Mouse (Mus musculus): Measurements from ENCODE around the gene Ltb. TPM values are rescaled to one million over a fixed set of nuclear protein-coding genes. Genes with fewer than 3 reads are reported as not detected.

Gene Ltb
- total and polyA plus RNA-seq, 3 experiments: 1.1 to 1.5 TPM; not detected in 1

DNA sequence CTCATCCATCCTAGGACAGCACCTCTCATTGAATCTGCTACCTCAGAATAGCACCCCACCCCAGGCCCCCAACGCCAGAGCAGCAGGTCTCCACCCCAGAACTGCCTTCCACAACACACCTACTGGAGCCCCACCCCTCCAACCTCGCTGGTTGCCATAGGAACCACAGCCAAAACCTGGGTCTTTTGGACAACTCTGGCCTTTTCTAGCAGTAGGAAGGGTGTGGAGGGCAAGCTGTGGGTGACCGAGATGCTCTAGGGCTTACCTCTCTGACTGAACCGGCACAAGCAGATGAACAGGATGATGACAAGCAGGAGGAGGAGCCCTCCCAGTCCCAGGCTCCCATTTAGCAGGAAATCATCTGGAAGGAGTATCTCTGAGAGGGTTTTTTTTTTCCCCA is 7.6 kb upstream of the Ltb start:
- no peaks in the 10 kb centered on the region for H3K9me3 ChIP-seq (replicated peaks; ENCODE audit: insufficient read depth, low read length)
- peaks cover 0 to 37% of the 10 kb centered on the region in 2 experiments; a peak in 2 of 4 replicates for H3K36me3 ChIP-seq (ENCODE audit: control insufficient read depth in 1 of 2, insufficient read depth in 2 of 2, low read length in 2 of 2)
- H3K27ac ChIP-seq (ENCODE audit: control insufficient read depth, low read depth, low read length): peak overlapping the region; percentile 81
- H3K27me3 ChIP-seq (ENCODE audit: control insufficient read depth in 1 of 2, insufficient read depth in 2 of 2, low read length in 2 of 2): no peaks in the 10 kb centered on the region
- no peak for TF ChIP-seq GATA1 (IDR thresholded peaks at IDR 0.05; ENCODE audit: low read depth, low read length)
- no peak for TF ChIP-seq MYB (IDR thresholded peaks at IDR 0.05; ENCODE audit: low read depth, low read length)
- TF ChIP-seq E2F4 (IDR thresholded peaks at IDR 0.05; ENCODE audit: borderline replicate concordance, low read depth, low read length): no peak
- 0 out of 2 replicates have a peak, but pooled peaks have one; percentile 21 for TF ChIP-seq MAZ (IDR thresholded peaks at IDR 0.05; ENCODE audit: low read depth, low read length)
- no peak for TF ChIP-seq SIN3A (IDR thresholded peaks at IDR 0.05; ENCODE audit: low read length)
- TF ChIP-seq NELFE (IDR thresholded peaks at IDR 0.05; ENCODE audit: low read depth, low read length): 0 out of 2 replicates have a peak, but pooled peaks have one; percentile 20
- peak; percentile 64 for TF ChIP-seq ZNF384 (IDR thresholded peaks at IDR 0.05; ENCODE audit: low read depth, low read length)
- 0 out of 2 replicates have a peak, but pooled peaks have one; percentile 51 for TF ChIP-seq CHD1 (IDR thresholded peaks at IDR 0.05; ENCODE audit: low read depth, low read length)
- TF ChIP-seq MEF2A (IDR thresholded peaks at IDR 0.05; ENCODE audit: extremely low read depth, insufficient replicate concordance, low read depth, low read length, poor library complexity, severe bottlenecking): no peak
- TF ChIP-seq MXI1 (IDR thresholded peaks at IDR 0.05; ENCODE audit: low read depth, low read length): no peak
- no peak for TF ChIP-seq USF2 (IDR thresholded peaks at IDR 0.05; ENCODE audit: borderline replicate concordance in 1 of 2, insufficient read depth in 1 of 2, low read depth in 1 of 2, low read length in 2 of 2)
- no peak for TF ChIP-seq ZMIZ1 (IDR thresholded peaks at IDR 0.05; ENCODE audit: low read depth, low read length)
- H3K4me3 ChIP-seq (ENCODE audit: control insufficient read depth in 1 of 2, insufficient read depth in 1 of 2, low read depth in 2 of 2, low read length in 2 of 2): peak overlapping the region; percentile 57 to 65
- H3K79me2 ChIP-seq (ENCODE audit: control insufficient read depth, insufficient read depth, low read length, poor library complexity): no peaks in the 10 kb centered on the region
- H3K9ac ChIP-seq (ENCODE audit: control insufficient read depth, low read depth, low read length, poor library complexity, severe bottlenecking): peak overlapping the region; percentile 64
- peak; percentile 80 for DNase-seq (ENCODE audit: low read depth, low spot score)
- peaks cover 17 to 43% of the 10 kb centered on the region in 2 experiments for H3K4me1 ChIP-seq (ENCODE audit: control insufficient read depth in 1 of 2, insufficient read depth in 2 of 2, low read length in 2 of 2)

DNA sequence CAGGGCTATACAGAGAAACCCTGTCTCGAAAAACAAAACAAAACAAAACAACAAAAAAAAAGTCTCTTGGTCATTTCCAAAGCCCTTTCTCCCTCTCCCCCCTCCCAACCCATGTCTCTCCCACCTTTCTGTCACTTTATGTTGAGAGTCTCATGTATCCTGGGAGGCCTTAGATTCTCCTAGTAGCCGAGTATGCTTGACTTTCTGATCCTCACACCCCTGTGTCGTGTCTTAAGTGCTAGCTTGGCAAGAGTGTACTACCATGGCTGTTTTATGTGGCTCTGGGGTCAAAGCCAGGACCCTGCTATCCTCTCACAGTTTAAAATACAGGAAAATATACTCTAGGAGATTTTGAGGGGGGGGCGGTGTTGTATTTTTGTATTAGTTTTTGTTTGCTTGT is 6.9 kb upstream of the Ltb start:
- Histone ChIP-seq H3K9me3 (replicated peaks; ENCODE audit: insufficient read depth, low read length) (no peaks in the 10 kb centered on the region), H3K27ac (ENCODE audit: control insufficient read depth, low read depth, low read length) (peak overlapping the region; percentile 81), H3K27me3 (ENCODE audit: control insufficient read depth in 1 of 2, insufficient read depth in 2 of 2, low read length in 2 of 2) (no peaks in the 10 kb centered on the region), H3K9ac (ENCODE audit: control insufficient read depth, low read depth, low read length, poor library complexity, severe bottlenecking) (peak overlapping the region; percentile 38), H3K4me3 (ENCODE audit: control insufficient read depth in 1 of 2, insufficient read depth in 1 of 2, low read depth in 2 of 2, low read length in 2 of 2) (no peak overlapping the region), H3K79me2 (ENCODE audit: control insufficient read depth, insufficient read depth, low read length, poor library complexity) (no peaks in the 10 kb centered on the region), H3K4me1 (ENCODE audit: control insufficient read depth in 1 of 2, insufficient read depth in 2 of 2, low read length in 2 of 2) (peaks cover 18 to 43% of the 10 kb centered on the region in 2 experiments), H3K36me3 (ENCODE audit: control insufficient read depth in 1 of 2, insufficient read depth in 2 of 2, low read length in 2 of 2) (peaks cover 0 to 37% of the 10 kb centered on the region in 2 experiments; a peak in 2 of 4 replicates)
- no peak for DNase-seq (ENCODE audit: low read depth, low spot score)
- TF ChIP-seq MAZ (IDR thresholded peaks at IDR 0.05; ENCODE audit: low read depth, low read length): no peak
- TF ChIP-seq CTCF (IDR thresholded peaks at IDR 0.05 in 2 of 3, conservative IDR thresholded peaks at IDR 0.05 in 1 of 3; ENCODE audit: control insufficient read depth in 1 of 3, insufficient read depth in 1 of 3, low read depth in 2 of 3, low read length in 3 of 3, poor library complexity in 1 of 3, severe bottlenecking in 1 of 3): no peak
- TF ChIP-seq GABPA (IDR thresholded peaks at IDR 0.05; ENCODE audit: low read depth, low read length): no peak
- no peak for TF ChIP-seq MEF2A (IDR thresholded peaks at IDR 0.05; ENCODE audit: extremely low read depth, insufficient replicate concordance, low read depth, low read length, poor library complexity, severe bottlenecking)
- no peak for TF ChIP-seq SIN3A (IDR thresholded peaks at IDR 0.05; ENCODE audit: low read length)
- TF ChIP-seq HCFC1 (IDR thresholded peaks at IDR 0.05; ENCODE audit: low read depth, low read length): no peak
- TF ChIP-seq EP300 (IDR thresholded peaks at IDR 0.05; ENCODE audit: low read depth in 1 of 2, low read length in 2 of 2): no peak
- no peak for TF ChIP-seq ETS1 (IDR thresholded peaks at IDR 0.05; ENCODE audit: low read depth, low read length)
- no peak for TF ChIP-seq UBTF (IDR thresholded peaks at IDR 0.05; ENCODE audit: borderline replicate concordance, insufficient read depth, low read depth, low read length)
- no peak for TF ChIP-seq KAT2A (conservative IDR thresholded peaks at IDR 0.05; ENCODE audit: low read depth, low read length)
- no peak for TF ChIP-seq ZC3H11A (IDR thresholded peaks at IDR 0.05; ENCODE audit: low read depth, low read length)
- TF ChIP-seq ZNF384 (IDR thresholded peaks at IDR 0.05; ENCODE audit: low read depth, low read length): no peak
- no peak for TF ChIP-seq MXI1 (IDR thresholded peaks at IDR 0.05; ENCODE audit: low read depth, low read length)
- no peak for TF ChIP-seq RAD21 (IDR thresholded peaks at IDR 0.05; ENCODE audit: low read depth, low read length)
- TF ChIP-seq TAL1 (IDR thresholded peaks at IDR 0.05; ENCODE audit: low read length): no peak
- no peak for TF ChIP-seq USF1 (IDR thresholded peaks at IDR 0.05; ENCODE audit: low read depth, low read length)
- TF ChIP-seq MYC (IDR thresholded peaks at IDR 0.05; ENCODE audit: low read depth, low read length): no peak
- TF ChIP-seq TCF12 (IDR thresholded peaks at IDR 0.05; ENCODE audit: low read depth, low read length): no peak
- no peak for TF ChIP-seq POLR2A (IDR thresholded peaks at IDR 0.05; ENCODE audit: control insufficient read depth in 1 of 2, insufficient read depth in 1 of 2, low read depth in 1 of 2, low read length in 2 of 2, poor library complexity in 1 of 2)
- TF ChIP-seq JUND (IDR thresholded peaks at IDR 0.05; ENCODE audit: low read depth, low read length): no peak
